Mouse (Mus musculus): ENCODE results near the gene Tmem117.

DNA sequence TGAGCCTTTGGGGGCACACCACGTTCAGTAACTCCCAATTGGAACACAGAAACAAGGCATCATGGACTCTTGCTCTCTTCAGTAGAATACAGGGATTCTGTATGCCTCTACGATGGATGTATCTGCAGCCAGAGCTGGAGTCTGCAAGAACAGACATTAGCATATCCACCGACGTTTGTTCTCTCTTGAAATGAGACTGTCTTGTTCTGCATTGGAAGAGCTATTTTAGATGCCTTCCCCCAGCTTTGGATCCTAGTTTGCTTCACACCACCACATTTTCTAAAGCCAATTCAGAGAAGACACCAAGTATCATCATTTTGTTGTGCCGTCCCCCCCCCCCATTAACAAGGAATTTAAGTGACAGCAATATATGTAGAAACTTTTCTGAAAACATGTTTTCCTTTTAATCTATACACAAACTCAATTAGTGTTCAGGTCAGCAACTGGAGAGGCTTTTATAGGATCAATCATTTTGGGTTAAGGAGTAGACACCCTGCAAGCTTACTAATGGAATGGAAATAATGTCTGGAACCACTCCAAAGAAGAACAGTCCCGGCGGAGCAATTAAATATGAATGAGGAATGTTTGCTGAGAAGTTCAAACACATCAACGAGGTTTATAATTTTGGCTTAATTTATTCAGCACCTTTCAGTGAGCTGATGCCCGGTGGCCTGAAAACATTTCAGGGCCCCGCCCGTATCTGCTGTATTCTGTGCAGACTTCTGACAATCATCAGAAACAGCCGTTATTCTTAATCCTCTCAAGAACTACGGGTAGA lies 339.6 kb downstream of the Tmem117 start:
- no peak for TF ChIP-seq CTCF (conservative IDR thresholded peaks at IDR 0.05; ENCODE audit: insufficient read depth, insufficient read length, low read depth, low read length)
- TF ChIP-seq POLR2A (IDR thresholded peaks at IDR 0.05; ENCODE audit: low read depth, low read length) = no peak
